Mouse (Mus musculus) gastrocnemius, postnatal 25 days (tissue): ENCODE data around the gene Fdxr. TPM values are rescaled to one million over a fixed set of nuclear protein-coding genes. Genes with fewer than 3 reads are reported as not detected.

Experiments used
- DNase-seq: peaks from one replicate; pipeline ENCODE4 v3.0.0; 2022
- total RNA-seq, 2 experiments: library from RNA; stranded (reverse); gene quantifications; 1 replicate in 1 of 2; 2 replicates in 1 of 2; pipeline ENCODE4 v1.2.3; 2021

Fdxr gene
- total RNA-seq, 2 experiments from 2014 or later = 3.6 to 3.8 TPM

DNA sequence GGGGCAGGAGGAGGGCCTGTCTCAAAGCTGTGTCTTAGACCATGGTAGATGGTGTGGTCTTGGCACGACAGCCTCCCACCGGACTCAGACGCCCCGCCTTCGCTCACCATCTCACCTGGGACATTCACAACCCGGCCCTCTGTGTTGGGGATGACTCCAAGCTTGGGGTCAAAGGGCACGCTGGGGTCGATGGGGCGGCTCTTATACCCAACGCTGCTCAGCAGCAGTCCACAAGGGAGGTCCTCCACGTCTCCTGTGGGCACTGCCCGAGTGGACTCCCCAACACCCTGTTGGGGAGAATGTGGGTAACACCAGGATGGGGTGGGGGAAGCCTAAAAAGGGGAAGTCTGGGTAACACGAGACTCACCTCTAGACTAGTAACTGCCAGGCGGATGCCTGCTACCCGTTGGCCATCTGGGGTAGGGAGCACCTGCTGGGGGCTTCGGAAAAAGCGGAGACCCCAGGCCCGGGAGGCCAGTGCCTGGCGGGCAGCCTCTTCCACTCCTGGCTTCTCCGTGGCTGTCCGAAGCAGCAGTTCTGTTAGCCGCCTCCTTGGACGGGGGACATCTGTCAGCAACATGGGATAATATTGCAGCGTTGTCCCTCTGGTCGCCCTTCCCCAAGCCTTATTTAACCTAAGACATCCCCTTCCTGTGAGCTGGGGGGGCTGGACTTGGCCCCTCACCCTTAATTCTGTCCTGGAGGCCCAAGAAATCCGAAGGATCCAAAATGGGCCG lies 7.4 kb downstream of the Fdxr start:
- DNase-seq = no peak

GRCm38 (mm10) chr11:115267958-115268357 lies 8.9 kb downstream of the Fdxr start:
- no peak for DNase-seq

DNA sequence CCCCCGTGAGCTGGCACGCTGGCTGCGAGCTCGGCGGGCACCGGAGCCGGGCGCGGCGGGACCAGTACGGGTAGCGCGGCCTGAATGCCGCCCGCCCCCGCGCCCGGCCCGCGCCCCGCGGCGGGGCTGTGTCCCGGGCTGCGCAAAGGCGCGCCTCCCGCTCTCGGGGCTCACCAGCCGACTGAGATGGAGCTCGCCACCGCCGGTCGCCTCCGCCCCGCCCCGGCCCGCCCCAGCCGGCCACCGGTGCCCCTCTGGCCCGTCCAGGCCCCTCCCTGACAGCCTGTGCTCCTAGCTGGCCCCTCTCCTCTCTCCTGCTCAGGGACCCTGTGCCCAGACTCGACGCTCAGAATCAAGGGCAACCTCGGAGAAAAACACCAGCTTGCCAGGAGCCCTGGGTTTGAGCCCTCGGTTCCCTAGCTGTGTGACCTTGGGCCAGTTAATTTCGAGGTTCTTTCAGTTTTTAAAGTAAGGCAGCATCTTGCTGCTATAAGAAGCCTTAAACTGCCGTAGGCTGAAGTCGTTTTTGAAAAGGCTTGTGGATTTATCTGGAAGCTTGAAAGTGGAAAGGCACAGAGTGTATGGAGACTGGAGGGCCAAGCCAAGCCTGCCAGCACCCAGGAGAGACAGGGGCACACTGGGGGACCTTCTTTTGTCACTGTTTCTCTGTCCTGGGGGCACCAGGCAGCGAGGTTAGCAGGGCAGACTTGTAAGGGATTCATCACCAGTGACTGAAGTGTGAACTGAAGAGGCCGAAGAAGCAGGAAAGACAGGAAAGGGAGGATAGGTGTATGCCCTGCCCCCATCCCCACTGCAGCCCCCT lies 9.6 kb downstream of the Fdxr start, which contains the start of gene Grin2c:
Gene Grin2c, minus strand, starts transcription at position 183 of the 823 bp plus-strand sequence.
- no peak for DNase-seq

GRCm38 (mm10) chr11:115266400-115266778 lies 10.5 kb downstream of the Fdxr start:
- DNase-seq = no peak

- DNase-seq = no peak
Observed at GRCm38 (mm10) chr11:115265771-115266399, 11.0 kb downstream of the Fdxr start.

GRCm38 (mm10) chr11:115264862-115265668 lies 11.8 kb downstream of the Fdxr start:
- no peak for DNase-seq

DNA sequence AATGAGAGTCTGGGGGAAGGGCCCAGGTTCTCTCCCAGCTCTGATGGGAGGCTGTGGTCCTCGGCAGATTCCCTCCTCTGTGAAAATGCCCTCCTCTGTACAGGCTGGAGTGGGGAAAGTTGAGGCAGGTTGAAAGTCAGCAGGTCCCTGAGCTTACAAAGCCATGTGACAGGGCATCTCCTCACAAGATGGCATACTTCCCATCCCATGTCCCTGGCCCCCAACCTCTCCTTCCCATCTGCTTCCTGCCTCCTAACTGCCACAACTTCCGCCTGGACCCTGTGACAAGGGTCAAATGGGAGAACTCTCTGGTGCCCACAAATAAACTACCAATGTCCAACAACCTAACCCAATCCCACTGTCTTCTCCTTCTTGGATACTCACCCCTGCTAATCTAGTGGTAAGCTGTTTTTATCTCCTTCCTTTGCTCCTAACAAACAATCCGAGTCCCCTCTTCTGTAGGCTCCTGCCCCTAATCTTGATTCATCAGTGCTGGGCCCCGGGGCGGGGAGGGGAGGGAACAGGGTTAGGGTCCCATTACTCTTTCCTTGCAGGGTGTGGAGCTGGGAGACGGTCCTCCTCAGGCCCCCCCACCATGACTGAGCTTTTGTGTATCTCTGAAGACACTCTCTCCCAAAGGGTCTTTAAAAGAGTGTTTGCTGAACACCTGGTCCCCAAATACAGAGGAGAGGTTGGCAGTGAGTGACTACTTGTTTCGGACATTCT lies 12.6 kb downstream of the Fdxr start:
- no peak for DNase-seq

GRCm38 (mm10) chr11:115262954-115263353 lies 13.9 kb downstream of the Fdxr start:
- DNase-seq = no peak

- no peak for DNase-seq
Observed at GRCm38 (mm10) chr11:115259134-115259533, 17.7 kb downstream of the Fdxr start.

DNA sequence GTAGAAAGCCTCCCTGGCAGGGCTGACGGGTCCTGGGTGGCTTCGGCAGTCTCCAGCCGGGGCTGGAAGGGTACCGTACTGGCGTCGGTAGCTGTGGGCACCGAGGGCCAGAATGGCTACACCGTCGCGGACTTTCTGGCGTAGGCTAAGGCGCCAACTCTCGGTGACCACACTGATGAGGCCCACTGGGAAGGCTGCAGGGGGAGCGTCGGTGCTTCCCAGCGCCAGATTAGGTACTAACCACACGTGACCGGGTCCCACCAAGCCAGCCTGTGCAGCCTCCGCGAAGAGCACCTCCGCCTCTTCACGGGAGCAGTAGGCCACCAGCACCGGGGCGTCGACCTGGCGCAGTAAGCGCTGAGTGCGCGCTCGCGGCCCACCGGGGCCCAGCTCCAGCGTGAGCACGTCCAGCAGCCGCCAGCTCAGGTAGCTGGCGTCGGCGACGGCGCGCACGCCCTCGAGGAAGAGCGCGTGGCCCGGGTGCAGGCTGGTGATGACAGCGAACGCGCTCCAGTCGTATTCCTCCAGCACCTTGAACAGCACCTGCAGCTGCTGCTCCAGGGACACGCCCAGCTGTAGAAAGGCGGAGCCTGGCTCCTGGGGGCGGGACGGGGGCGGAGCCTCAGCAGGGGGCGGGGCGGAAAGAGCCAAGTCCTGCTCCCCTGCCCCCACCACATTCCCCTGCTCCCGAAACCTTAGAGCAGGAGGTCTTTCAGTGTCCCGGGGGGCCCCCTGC lies 18.9 kb downstream of the Fdxr start:
- no peak for DNase-seq

DNA sequence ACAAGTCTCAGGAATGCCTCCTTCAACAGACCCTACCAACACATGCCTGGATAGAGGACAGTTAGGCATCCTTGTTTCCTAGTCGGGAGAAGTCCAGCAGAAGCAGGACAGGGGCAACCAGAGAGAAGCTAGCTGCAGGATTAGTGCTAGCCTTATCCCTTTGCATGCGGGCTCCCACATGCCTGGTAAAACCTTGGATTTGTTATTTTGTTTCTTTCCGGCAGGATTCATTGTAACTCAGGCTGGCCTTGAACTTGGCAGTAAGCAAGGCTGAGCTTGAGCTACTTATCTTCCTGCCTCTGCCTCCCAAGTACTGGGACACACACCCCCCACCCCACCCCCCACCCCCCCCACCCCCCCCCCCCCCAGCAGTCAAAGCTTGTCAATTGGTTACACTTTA lies 25.6 kb downstream of the Fdxr start:
- no peak for DNase-seq

DNA sequence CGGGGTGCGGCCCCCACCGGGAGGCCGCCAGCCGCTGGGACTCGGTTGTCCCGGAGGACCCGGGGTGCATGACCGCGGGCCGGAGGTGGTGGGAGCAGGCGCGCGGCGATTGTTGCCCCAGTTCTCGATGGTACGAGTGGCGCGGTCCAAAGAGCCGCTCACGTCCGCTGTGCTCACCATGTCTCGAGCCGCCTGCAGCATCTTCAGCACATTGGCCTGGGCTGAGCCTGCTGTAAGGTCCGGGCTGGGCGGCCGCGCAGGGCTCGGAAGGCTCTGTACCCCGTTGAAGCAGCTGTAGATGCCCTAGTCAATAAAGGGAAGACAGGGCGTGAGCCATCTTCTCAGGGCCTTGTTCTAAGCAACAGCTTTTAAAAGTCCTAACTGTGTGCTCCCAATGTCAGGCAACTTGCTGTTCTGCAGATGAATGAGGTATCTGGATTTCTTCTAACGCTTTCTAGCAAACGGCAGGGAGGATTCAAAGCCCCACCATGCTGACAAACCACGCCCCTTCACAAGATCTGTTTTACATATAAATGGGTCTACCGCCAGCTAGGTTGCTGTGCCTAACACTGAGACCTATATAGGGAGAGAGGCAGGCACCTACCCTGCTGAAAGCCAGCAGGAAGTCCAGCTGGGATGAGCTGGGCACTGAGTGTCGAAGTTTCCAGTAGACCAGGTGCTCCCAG lies 26.3 kb downstream of the Fdxr start:
- no peak for DNase-seq

DNA sequence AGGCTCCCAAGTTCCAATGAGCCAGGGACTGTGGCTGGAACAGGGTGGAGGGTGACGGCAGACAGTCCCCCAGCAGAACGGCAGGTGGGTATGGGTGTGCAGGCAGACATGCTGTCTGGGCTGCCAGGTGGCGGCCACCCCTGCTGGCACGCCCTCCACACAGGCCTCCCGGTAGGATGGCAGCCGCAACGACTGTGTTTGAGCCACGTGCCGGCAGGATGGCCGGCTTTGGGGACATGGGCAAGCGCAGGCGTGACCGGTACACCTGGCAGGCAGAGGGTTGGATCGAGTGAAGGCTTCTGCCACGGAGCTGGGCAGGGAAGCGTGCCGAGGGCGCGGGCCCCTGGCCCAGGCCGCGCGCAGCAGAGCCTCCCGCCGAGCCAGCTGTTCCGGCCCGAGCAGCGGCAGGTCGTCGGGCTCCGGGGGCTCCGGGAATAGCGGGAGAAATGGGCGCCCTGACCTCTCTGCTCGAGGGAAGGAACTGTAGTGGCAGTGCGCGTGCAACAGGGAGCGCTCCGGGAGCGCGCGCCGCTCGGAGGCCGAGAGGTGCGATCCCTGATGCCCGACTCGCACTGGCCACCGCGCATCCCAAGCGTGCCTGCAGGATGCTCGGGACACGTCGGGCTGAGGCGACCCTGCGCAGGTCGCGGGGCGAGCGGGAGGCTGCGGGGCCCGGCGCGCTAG lies 27.0 kb downstream of the Fdxr start:
- no peak for DNase-seq

- DNase-seq = no peak
Observed at GRCm38 (mm10) chr11:115247945-115248344, 28.9 kb downstream of the Fdxr start.

DNA sequence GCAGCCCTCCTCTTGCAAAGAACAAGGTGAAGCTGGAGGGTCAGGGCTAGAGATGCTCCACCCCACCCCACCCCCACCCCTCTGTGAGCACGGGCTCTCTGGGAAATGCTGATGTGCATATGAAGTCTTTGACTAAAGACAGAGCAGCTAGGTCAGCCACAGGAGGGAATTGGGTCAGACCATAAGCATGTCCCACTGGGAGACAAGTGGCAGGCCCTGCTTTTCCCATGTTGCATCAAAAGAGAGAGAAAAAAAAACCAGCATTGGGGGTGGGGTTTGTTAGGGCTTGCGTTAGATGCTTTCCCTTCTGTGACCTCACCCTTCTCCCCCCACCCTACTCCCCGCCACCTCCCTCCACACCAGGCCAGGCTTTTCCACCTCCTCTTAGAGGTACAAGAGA lies 29.6 kb downstream of the Fdxr start:
- no peak for DNase-seq

DNA sequence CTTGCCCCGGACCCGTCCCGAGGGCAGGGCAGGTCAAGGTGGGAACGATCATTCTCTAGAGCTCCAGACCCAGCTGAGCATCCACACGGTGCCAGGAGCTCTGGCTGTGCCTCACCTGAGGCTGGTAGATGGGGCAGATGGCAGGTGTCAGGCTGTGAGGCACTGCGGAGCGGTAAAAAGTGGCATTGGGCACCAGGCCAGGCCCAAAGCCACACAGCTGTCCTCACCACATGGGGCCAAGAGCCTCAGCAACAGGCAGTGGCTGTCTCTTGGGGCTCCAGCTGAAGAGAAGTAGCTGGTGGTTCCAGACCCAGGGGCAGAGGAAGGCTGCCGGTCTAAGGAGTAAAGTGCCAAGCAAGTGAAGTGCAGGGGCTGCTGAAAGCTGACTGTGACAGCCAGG lies 30.5 kb downstream of the Fdxr start:
- no peak for DNase-seq

DNA sequence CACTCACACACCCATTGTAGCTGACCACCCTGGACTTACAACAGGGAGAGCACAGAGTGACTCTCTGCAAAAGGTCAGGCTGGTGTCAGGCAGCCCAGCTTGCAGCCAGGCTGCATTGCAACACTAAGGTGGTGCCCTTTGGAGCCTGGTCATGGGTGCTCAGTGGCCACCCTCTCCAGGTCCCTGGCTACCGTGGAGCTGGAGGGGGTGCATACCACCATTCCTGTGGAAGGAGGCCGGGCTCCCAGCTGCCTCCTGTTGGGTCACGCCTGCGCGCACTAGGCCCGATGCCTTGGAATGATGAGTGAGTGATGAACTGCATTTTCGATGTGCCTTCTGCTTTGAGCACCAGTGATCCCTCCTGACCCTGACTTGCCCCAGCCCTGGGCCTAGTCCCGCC lies 32.0 kb downstream of the Fdxr start:
- no peak for DNase-seq

- DNase-seq = no peak
Observed at GRCm38 (mm10) chr11:115243783-115244182, 33.1 kb downstream of the Fdxr start.

DNA sequence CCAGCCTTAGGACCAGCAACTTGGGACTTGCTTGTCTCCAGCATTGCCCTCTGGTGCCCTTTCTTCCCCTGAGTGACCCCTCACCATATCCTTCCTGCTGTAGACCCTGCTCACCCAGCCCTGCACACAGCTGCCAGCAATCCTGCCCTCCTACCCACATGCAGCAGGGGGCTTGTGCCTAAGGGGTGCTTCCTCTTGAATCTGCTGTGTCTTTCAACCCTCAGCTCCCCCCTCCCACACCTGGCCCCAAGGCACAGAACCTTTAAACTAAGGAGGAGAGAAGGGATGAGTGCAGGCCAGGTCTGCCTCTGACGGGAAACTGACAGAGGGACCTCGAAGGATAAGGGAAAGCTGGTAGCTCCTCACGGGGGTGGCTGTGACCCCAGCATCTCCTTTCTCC lies 34.1 kb downstream of the Fdxr start:
- no peak for DNase-seq

- peak; percentile 83 for DNase-seq
Observed at GRCm38 (mm10) chr11:115241402-115241801, 35.4 kb downstream of the Fdxr start.
